Mouse (Mus musculus) gastrocnemius, postnatal 36 days (tissue): ENCODE results near the gene Frmd4b. TPM values are rescaled to one million over a fixed set of nuclear protein-coding genes. Genes with fewer than 3 reads are reported as not detected.

Experiments used
- DNase-seq, 2 experiments: peaks; one replicate each; pipeline ENCODE4 v3.0.0; 2022
- intact Hi-C: fragments of 180-260 bp; cut with DNase I; formaldehyde crosslinking; loops from one replicate; pipeline ENCODE4 v1.15.1; 2025
- total RNA-seq, 2 experiments: library from RNA; stranded (reverse); gene quantifications; 2 replicates each; pipeline ENCODE4 v1.2.3; 2021

The Frmd4b gene
- total RNA-seq, 2 experiments from 2014 or later = 5.6 to 6.4 TPM

DNA sequence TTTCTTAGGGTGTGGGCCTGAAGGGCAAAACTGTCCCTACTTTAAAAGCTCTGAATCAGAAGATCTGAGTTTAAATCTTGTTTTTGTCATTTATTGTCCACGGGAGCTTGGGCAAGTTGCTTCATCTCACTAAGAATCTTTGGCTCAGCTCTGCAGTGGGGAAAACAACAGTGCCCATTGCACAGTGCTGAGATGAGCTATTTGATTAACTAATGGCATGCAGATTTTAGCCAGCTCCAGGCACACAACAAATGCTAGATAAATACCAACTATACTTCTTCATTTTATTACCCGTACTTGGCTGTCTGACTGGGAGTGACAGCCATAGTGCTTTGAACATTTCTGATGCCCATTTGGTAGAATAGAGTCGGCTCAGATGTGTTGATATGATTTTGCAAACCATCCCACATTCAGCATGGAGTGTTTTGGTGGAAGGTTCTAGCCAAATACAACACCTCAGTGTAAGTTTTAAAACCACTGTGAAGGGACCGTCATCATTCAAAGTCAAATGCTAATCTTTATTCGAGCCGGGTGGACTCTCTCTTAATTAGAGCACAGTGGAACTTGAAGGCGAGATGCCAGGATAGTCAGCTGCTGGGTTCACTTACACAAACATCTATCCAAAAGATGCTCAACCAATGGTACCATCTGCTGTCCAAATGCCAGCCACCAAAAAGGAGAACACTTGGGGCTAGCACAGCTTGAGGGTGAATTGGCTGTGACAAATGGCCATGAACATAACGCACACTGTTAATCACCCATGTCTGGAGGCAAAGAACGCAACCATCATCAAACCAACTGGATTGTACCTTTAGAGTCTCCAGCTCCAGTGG lies 313.8 kb downstream of the Frmd4b start:
- DNase-seq = no peak
- intact Hi-C loops = no loop called here

DNA sequence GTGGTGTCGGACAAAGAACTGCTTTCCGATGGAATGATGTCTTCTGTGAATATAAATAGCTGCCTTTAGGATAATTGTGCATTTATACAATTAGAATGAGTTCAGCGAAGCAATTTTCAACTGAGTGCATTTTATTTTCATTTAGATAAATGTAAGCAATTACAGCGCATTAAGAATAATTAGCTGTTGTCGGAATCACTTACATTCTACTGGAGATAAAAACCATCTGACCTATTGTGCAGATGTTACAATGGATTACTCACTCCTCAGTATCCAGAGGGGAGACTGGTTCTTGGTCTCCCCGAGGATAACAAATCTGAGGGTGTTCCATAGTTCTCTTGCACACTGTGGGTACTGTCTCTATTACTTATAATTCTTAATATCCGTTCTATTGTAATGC lies 315.0 kb downstream of the Frmd4b start:
- intact Hi-C loops = no loop called here
- no peak for DNase-seq

DNA sequence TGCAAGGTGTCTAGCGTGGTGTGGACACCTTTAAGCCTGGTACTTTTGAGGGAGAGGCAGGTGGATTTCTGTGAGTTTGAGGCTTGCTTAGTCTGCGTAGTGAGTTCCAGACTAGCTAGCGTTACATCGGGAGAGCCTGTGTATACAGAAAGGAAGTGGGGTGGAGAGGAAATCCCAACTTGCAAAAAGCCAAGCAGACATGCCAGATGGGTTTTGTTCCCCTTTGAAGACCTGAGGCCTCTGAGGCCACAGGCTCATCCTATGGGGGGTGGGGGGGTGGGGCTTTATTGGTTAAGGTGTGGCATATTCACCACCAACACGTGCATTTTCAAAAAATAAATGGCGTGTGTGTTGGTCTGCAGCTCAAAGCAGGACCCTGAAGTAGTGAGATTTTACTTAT lies 316.7 kb downstream of the Frmd4b start:
- no peak for DNase-seq
- intact Hi-C loops = no loop called here

DNA sequence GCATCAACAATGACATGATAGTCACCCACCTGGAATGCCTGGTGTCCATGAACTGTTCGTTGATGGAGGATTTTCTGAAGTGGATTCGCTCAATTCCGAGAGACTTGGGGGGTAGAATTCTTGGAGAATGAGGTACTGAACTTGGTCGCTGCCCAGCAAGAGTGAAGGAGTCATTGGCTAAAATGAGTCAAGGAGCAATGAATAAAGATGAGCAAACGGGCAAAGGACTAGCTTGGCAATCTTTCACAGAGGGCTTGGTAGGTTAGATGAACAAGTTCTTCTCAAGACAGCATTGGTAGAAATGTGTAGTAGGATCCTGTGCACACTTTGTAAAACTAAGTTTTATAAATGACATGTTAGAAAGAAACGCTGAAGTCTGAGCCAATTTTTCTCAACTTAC lies 317.2 kb downstream of the Frmd4b start:
- intact Hi-C loops = no loop called here
- no peak for DNase-seq

DNA sequence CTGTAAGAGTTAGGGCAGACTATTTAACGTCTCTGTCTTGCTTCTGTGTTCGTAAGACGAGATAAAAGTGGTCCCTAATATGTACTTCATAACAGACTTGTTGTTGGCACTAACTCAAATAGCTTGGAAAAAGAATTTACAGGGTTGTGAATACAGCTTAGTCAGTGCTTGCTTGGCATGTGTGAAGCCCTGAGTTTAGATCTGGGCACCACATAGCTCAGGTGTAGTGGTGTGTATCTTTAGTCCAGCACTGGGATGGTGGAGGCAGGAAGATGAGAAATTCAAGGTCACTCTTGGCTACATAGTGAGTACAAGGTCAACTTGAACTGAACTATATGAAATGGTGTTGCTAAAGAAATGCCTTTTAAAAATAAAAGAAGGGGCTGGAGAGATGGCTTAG lies 320.2 kb downstream of the Frmd4b start:
- intact Hi-C loops = no loop called here
- DNase-seq = no peak

DNA sequence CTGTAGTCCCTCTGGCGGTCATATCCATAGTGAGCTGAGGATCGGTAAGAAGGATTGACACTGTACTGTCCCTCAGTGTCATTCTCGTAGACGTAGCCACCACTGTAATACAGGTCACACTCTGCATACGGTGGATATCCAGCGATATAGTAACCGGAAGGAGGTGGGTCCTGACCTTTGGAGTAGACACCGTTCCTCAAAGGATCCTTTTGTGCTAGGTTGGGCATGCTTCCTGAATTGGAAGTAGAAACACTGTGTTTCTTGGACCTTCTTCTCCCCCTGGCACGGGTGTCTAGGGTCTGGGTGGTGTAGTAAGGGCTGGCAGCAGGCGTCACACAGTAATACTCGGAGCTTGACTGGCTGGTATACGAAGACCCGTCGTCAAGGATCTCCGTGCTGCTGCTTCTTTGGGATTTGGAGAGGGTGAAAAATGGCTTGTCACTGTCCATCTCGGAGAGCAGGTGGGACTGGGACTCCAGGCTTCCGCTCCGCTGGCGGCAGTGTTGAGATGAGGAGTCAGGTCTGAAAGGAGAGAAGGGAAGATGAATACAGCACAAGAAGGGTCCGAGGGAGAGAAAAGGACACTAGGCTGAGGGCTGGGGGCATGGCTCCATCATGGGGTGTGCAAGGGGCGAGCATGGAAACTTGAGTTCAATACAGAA lies 321.3 kb downstream of the Frmd4b start:
- no peak for DNase-seq
- intact Hi-C loops = no loop called here

DNA sequence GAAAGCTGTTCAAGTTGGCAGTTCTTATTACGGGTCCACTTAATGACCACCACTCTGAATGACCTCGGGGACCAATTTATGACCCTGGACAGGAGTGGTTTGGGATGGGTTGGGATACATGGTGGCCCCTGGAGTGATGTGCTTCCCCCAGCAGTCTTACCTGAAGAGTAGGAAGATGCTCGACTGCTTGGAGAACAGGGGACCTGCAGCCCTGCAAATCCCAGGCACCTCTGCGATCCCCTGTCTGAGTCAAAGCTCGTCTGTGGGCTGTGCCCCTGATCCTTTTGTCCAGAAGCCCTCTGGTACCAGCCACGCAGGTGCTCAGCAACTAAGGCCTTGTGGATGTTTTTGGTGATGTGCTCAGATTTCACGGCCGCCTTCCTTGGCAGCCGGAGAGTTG lies 321.9 kb downstream of the Frmd4b start:
- intact Hi-C loops = no loop called here

DNA sequence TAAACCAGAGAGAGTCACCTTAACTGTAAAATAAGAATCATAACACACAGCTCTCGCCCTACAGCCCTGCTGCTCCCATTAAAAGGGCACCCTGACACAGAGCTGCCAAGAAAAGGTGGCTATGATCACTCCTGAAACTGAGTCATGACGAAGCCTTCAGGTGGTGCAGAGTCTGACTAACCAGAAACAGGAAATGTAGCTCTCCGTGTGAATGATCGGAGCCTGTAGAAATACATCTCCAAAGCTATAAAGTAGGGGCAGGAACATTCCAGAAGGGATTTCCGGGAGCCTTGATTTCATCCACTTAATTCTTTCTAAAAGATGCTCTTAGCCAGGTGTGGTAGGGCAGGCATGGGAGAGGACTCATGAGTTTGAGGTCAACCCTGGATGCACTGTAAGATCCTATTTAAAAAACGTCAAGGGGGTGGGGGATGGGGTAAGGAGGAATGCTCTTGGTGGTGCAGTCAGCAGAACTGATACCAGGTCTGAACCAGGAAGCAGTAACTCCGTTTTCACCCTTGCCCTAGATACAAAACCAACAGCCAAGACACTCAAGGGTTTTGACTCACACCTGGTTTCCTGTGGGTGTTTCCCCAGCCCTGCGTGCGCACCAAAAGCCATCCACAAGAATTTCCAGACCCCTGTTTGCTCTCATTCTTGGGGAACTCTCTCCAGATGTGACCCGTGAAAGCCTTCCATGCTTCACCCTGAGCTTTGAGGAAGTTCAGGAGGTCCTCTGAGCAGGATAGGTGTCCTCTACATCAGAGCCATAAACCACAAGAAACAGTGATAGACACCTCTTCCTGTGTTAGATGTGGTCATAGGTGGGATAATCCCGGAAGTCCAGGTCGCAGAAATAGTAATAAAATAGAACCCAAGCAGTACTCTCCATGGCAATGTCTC lies 323.4 kb downstream of the Frmd4b start:
- intact Hi-C loops = no loop called here
- no peak for DNase-seq

More for the DNA sequence above, 321.9 kb downstream of the Frmd4b start:
- DNase-seq = no peak

DNA sequence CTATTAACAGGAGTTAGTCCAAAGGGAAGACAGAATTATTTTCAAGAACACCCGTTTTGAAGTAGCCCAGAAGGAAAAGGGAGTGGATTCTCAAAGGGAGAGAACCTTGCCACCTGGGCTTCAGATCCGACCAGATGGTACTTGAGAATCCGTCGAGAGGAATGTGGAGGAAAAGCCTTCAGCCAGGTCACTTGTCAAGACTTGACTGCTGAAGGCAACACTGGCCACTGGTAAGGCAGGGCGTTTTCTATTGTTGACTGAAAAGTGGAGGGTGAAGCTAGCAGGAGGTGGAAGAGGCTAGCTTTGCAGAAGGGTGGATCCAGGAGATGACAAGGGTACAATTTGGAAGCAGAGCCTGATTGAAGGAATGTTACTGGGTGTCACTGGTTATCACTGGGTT lies 324.4 kb downstream of the Frmd4b start:
- DNase-seq = no peak
- intact Hi-C loops = no loop called here

DNA sequence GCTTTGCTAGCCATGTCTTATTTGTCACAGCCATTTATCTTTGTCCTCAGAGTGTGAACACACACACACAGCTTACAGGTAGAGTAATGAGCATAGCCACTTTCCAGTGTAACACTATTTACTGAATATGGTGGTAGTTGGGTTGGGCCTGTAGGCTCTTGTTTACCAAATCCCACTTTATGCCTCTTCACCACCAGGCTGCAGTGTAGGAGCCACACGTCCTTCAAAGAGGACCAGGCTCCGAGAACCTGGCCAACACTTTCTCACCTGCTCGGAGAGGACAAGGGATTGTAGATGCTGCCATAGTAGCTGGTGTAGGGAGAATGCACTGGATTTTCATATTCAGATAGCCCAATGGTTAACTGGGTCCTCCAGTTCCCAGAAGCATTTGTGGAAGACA lies 325.2 kb downstream of the Frmd4b start:
- intact Hi-C loops = no loop called here

DNA sequence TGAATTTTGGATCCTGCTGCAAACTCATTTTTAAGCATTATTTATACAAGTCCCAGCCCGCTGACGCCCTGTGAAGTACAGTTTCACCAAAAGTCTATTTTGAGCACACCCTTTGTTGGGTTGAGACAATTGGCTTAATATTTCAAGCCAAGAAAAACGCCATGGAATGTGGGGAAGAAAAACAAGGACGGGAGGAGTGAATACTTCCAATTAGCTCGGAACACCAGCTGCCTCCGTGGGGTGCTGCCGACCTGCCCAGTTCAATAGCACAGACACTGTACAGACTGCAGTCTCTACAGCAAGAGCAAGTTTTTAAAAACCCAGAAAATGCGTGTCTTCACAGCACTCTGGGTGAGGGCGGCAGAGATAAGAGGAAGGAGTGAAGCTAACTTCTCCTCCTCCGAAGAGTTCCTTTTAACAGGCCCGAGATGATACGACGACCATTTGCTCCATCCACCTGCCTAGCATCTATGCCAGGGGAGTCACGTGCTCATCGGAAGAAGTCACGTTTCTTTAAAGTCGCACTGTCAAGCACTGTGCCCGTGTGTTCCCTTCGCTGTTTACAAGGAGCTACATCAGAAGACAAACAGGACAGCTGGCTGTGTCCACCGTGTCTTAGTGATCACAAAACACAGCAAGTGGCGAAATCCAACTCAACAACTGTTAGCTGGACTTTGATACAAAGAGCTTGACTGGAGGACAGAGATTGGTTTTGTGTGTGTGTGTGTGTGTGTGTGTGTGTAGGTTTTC lies 326.0 kb downstream of the Frmd4b start:
- intact Hi-C loops = no loop called here
- no peak for DNase-seq

More for the DNA sequence above, 325.2 kb downstream of the Frmd4b start:
- DNase-seq = no peak

DNA sequence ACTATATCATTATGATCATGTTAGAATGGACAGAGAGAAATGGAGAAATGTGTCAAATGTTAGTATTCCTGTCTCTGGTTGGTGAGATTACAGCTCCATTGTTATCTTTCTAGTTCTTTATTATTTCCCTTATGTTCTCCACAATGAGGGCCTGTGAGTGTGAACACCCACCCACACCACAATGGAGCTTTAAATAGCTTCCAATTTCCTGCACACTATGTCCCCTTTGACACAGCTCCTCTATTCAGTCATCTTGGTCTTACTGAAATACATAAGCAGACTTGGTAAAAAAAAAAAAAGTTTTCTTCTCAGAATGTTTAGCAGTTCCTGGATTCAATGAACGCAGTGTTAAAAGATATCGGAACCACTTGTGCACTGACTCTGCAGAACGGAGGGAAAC lies 326.7 kb downstream of the Frmd4b start:
- no peak for DNase-seq
- intact Hi-C loops = no loop called here

DNA sequence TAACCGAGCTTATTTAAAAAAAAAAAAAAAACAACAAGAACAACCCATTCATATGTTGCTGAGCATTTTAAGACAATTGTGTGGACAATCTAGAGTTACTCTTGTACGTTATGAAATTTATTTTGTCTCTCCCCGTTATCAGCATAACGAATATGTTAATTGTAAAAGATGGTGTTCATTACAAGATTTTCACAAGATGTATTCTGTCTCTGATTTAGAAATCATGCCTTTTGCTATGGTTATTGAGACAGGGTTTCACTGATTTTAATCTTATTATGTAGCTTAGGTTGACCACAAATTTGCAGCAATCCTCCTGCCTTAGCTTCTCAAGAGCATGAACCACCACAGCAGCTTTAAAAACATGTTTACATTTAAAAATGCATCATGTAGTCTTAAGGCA lies 327.5 kb downstream of the Frmd4b start:
- intact Hi-C loops = no loop called here
- no peak for DNase-seq

DNA sequence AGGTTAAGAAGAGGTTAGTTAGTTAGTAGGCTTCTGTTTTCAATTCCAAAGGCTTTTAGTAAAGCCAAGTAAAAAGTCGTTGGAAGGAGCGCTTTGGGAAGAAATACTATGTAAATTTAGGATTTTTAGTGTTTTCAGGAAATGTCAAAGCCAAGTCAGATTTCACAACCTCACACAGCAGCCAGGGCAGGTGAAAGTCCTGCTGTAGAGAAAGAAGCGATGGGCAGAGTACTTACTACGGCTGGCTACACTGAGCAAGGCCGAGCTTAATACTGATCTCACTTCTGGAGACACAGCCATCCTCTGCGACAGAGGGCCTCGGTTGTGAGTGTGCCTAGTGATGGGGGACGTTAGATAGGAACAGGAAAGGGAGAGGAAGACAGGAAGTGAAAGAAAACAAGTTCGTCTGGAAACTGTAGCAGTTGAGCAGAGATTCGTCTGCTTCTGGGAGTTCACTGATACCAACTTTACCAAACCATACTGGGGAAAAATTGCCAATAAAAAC lies 328.0 kb downstream of the Frmd4b start:
- intact Hi-C loops = no loop called here
- DNase-seq = no peak

DNA sequence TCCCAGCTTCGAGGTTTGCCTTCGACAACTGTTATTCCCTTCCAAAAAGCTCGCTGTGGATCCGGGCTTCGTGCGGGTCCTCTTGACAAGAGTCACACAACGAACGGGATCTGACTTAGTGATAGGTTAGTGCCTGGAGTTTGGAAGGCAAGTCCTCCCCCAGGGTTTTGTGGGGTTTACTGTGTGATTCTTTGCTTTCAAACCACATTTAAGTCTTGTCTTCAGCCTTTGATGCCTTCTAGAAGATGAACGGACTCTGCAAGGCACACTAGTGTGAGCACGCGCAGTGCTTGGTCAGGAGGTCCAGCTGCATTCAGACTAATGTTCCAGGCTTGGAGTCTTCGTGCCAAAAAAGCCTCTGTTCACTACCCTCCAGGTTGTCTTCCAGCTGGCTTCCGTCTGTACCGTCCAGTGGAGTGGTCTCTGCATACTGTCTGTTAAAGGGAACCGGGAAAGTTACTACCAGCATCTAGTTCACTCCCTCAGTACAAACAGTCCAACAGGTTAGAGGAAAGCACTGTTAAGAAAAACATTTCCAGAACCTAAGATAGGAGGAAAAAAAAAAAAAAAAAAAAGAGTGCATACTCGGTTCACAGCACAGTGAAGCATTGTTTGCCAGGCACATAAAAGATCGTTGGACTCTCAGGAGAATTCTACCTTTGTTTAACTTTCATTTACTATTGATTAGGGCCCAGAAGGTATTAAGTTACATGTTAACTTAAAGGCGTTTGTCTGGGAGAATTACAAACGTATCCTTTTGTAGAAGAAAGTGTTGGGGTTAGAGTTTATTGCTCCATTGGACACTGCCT lies 329.1 kb downstream of the Frmd4b start:
- no peak for DNase-seq
- intact Hi-C loops = no loop called here

DNA sequence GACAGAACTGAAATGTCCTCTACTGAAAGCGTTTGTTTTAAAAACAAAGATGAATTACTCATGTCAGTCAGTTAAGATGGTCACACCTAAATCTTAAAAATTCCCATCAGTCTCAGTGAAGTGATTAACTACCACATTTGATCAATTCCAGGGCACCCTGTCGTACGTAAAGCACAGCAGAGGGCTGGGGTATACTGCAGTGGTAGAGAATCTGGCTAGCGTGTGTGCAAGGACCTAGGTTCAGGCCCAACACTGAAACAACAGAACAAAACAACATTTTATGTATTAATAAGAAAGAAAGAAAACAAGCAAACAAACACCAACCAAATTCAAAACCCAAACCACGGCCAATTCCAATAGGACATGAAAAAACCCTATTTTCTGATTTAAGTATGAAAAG lies 331.0 kb downstream of the Frmd4b start:
- intact Hi-C loops = no loop called here
- DNase-seq = no peak

DNA sequence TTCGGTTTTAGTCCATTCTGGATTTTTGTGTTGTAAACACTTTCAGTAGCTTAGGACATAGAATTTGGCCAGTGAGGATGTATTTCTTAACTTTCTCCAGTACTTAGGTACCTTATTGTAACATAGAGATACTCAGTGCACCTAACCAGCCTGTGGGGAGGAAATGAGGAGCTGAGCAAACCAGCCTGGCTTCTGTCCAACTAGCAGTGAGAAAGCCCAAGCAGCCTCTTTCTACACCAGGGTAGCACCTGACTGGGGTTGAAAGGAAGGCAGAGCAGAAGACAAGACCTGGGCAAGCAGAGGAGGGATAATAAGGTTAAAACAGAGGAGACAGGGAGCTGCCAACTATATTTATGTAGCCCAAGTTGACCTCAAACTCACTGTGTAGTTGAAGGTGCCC lies 333.7 kb downstream of the Frmd4b start:
- DNase-seq = no peak
- intact Hi-C loops = no loop called here

DNA sequence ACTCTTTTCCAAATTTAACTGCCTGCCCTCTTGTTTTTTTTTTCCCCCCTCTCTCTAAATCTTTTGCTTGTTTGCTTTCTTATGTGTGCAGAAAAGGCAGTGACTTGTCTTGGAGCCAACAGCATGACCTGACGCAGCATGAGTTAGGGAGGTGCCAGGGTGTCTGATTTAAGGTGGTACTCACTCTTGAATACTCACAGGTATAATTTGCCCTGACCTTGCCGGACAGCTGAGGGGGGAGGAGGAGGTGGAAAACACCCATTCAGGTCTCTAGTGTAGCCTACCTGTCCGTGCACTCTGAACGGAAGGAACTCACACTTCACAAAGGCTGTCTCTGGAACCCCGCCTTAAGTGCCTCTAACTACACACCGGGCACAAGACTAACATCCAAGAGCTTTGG lies 338.5 kb downstream of the Frmd4b start:
- intact Hi-C loops = loop anchor here (1.0 to 10.0 kb wide), 3 partner anchors 138 to 466 kb away; no protein-coding TSS in a partner anchor
- DNase-seq = no peak
